Mouse (Mus musculus) G1E-ER4 (cell line): ENCODE results near the gene Psmb1. TPM values are rescaled to one million over a fixed set of nuclear protein-coding genes. Genes with fewer than 3 reads are reported as not detected.

Source experiments
- GATA1 ChIP-seq: IDR thresholded peaks from one replicate; pipeline ENCODE4 v1.8.0; 2012; ENCODE audit warnings: low read length, inconsistent platforms
- polyA plus RNA-seq: library from polyadenylated mRNA; stranded (reverse); fragments of >175 nt; gene quantifications from 2 replicates; pipeline ENCODE4 v1.2.3, GENCODE M21; 2012

The Psmb1 gene
- polyA plus RNA-seq, result 11.3 and 54.9 TPM in 2 replicates

DNA sequence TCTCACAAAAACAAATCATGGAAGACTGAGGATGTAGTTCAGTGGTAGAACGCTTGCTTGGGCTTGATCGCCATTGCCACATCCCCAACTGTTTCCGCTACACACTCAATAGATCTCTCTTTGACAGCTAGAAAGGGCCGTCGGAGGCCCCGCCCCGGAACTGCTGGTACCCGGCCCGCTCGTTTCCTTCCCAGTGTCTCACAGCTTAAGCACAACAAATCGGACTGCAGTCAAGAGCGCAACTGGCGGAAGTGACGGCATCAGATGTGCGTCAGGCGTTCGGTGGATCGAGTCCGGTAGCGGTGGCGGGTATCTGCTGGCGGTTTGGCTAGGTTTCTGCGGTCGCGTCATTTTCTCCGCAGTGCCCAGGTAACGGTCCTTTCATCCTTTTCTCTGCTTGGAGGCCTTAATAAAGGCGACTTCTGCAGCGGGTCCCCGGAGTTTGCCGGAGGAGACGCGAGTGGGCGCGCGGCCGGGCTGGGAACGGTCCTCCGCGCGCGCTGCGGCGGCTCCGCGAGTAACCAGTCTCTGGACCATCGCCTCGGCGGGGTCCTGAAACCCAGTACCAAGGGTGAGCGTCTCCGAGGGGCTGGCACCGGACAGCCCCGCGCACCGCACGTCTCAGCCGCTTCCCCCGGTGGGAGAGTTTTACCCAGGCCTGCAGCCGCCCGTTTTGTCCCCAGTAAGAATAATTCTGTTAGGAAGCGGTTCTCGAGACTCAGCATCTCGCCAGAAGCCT, at the start of gene Psmb1, which contains the start of gene Tbp:
Gene Psmb1 (minus strand): TSS at position 96 of the 739 bp plus-strand sequence.
Gene Tbp (plus strand): TSS at position 233 of the 739 bp plus-strand sequence.
- TF ChIP-seq GATA1, result no peak

DNA sequence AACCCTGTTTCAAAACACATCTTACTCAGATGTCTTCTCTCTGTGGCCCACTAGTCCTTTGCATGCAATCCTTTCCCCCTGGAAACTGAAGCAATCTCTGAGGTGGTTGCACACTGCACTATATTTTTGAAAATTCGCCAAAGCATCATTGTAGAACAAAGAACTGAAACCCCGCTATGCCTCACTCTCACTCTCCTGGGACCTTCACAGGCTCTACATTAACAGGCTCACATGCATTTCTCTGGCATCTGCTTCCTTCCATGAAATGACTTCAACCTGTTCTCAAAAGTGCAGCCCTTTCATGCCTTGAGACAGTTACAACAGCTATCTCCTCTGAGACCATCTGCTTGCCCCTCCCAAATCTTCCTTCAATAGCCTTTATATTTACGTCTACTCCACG, 46.9 kb upstream of the Psmb1 start:
- TF ChIP-seq GATA1, result no peak

- no peak for TF ChIP-seq GATA1
Measured at GRCm38 (mm10) chr17:15540309-15540708, 40.8 kb upstream of the Psmb1 start.

DNA sequence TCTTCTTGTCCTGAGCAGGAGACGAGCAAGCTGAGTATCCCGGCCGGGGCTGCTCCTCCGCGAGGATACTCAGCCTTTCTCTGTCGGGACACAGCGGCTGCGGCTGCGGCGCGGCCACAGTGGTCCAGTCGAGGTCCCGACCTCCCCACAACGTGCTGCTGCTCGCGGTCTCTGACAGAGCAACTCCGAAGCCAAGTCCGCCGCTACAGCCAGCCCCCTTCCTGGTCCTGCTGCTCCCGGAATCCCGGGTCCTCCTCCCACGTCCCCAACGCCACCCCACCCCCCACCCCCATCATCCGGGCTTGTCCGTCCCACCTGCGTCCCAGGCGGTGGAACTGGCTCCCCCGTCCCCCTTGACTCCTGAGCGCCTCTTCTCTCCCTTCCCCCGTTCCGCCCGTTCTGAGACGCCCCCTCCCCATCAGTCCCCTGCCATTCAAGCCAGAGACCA, 36.9 kb upstream of the Psmb1 start:
- no peak for TF ChIP-seq GATA1

GRCm38 (mm10) chr17:15535943-15536342, 36.4 kb upstream of the Psmb1 start:
- no peak for TF ChIP-seq GATA1

DNA sequence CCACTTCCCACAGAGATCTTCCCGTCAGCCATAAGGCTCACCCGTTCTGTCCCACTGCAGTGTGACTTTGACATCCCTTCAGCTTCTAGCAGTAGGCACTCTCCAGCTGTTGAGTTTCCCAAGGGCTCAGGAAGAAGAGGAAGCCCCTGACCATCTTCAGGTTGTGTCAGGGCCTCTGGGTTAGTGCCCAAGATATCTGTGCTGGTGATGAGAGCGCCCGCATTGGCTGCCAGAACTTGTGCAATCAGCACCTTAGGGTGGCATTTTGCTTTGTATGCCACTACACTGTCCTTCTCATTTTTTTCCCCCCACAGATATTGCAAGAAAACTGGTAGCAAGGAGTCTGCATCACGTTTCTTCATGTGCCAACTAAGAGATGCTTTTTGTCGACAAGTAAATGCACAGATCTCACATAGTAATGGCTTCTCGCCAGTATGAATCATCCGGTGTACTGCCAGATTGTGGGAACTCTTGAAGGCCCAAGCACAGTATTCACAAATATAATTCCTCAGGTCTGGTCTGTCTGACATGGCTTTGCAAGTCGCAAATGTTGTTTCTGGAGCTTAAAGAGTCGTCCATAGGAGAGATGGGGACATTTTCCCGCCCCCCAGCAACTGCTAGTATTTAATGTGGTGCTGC, 35.7 kb upstream of the Psmb1 start:
- TF ChIP-seq GATA1, result no peak

- TF ChIP-seq GATA1, result no peak
Measured at GRCm38 (mm10) chr17:15530141-15530540, 30.6 kb upstream of the Psmb1 start.

DNA sequence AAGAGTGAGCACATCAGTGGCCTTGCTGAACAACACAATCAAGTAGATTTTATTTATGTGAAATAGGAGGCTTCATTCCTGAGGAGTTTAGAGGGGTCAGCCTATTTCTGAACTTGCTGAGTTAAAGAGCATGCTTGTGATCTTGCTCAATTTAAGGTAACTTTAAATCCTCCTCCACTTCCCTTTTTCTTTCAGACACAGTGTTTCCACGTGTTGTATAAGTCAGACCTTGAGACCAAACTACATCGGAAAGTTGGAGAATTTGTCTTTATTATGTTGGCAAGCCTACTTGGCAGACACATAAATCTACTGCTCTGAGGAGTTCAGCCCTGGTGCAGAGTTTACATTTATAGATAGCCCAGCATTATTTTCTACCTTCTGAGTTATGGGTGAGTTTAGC, 29.3 kb upstream of the Psmb1 start:
- no peak for TF ChIP-seq GATA1

DNA sequence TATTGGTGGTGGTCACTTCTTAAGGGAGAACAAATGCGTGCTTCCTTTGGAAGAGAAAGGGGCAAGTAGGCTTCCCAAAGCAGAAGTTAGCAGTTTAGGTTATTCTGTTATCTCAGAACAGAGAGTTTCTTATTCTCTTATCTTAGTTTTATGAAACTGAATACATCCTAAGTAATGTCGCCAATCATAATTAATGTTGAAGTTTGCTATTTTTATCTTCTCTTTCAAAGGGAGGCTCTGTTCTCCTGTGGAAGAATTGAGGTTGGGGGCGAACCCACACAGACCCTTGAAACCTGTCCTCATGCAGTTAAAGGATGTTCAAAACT, 28.2 kb upstream of the Psmb1 start:
- TF ChIP-seq GATA1, result no peak

DNA sequence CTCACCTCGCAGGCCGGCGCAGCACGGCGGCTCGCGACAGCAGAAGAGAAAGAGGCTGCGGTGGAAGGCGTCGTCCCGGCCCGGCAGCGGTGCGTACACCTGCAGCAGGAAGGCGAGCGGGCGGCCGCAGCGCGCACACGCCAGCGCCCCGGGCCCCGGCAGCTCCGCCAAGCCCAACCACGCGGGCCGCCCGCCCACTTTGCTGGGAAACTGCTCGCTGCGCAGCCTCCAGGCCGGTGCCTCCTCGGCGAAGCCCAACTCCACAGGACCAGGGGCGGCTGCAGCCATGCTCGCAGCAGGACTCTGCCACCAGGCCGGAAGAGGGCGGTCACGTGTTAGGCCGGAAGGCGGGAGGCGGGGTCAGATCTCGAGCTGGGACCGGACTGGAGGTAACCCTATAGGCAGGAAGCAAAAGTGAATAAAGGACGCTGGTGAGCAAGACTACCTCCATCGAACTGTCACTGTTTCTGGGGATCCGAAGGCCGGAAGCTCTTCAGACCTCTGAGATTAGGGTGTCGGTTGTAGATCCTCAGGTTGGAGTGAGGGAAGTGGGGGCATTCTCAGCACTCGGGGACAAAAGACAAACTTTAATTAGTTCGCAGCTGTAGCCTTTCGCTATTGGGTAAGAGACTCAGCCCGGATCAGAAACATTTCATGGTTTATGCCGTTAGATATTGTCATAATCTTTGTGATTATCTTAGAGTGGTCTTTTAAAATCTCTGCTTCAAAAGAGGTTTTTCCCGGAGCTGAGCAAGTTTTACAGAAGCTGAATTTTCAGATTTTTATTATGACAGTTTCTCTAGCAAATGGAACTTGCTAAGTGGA, 27.6 kb upstream of the Psmb1 start, which contains the start of gene Pdcd2:
Gene Pdcd2 (minus strand): TSS at position 316 of the 825 bp plus-strand sequence.
- TF ChIP-seq GATA1, result no peak

GRCm38 (mm10) chr17:15526304-15526703, 26.8 kb upstream of the Psmb1 start:
- no peak for TF ChIP-seq GATA1

- no peak for TF ChIP-seq GATA1
Measured at GRCm38 (mm10) chr17:15518766-15519165, 19.2 kb upstream of the Psmb1 start.

GRCm38 (mm10) chr17:15518186-15518585, 18.6 kb upstream of the Psmb1 start:
- TF ChIP-seq GATA1, result no peak

GRCm38 (mm10) chr17:15517776-15518175, 18.2 kb upstream of the Psmb1 start:
- no peak for TF ChIP-seq GATA1

GRCm38 (mm10) chr17:15510694-15511093, 11.1 kb upstream of the Psmb1 start:
- TF ChIP-seq GATA1, result no peak

DNA sequence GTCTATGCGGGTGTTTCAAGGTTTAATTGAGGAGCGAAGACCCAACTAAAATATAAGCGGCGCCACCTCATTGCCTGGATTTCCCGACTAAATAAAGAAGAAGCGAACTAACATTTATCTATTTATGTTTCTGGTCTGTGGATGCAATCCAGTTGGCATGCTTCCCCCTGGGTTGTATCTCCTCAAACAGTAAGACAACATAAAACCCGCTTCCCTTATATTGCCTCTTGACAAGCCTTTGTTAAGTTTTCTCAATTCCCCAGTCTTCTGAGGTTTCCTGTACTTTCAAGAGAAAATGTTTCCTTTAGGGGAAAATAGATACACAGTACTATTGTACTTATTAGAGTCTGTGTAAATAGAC, 818 bp downstream of the Psmb1 start:
- no peak for TF ChIP-seq GATA1
